In the genomic region with DNA sequence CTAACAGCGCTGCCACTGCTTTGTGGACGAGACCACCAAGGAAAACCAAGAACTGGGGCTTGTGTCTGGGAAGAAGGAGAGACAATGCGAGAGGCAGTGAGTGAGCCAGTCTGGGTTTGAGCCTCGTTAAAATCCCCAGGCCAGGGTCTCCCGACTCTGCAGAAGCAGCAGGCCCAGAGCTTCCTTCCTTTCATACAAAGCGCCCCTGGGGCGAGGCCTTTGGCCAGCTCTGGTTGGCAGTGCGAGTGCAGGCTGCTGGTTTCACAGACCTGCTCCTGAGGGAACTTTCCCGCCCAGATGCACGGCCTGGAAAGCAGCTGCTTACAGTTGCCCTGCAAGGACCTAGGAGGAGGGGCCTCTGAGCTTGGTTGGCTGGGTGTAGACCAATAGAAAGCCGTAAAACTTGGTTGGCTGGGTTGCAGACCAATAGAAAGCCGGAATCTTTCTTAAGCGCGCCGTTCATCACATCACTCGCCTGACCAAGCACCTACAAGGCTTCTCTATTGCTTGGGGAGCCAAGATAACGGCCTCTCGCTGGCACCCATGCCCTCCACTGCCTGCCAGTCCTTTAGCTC, we compare ENCODE assay signal across 8 mouse cellular contexts. TPM values are rescaled to one million over a fixed set of nuclear protein-coding genes. Genes with fewer than 3 reads are reported as not detected.
DNase-seq lines count a peak whose midpoint lies in the region; ATAC-seq lines count a peak whose summit lies in the region.

No protein-coding gene starts in this region.

- WGBS in embryonic facial prominence, embryonic 10.5 days, result 5% methylated on average over 18 of the region's 18 CpGs
- 5% methylated on average over 18 of the region's 18 CpGs for WGBS in intestine, embryonic 15.5 days

- H3K27ac ChIP-seq in embryonic facial prominence, embryonic 10.5 days (replicated peaks), result peak overlapping the region; percentile 95
- H3K27ac ChIP-seq in intestine, embryonic 15.5 days, result peak overlapping the region; percentile 45; the same call in 1 of the 2 replicates

- peak overlapping the region; percentile 44 for H3K4me3 ChIP-seq in embryonic facial prominence, embryonic 10.5 days
- H3K4me3 ChIP-seq in intestine, embryonic 15.5 days (replicated peaks), result peak overlapping the region; percentile 21

- peak overlapping the region; percentile 65 for H3K4me2 ChIP-seq in intestine, embryonic 15.5 days (replicated peaks)

- H3K9ac ChIP-seq in intestine, embryonic 15.5 days, result peak overlapping the region; percentile 36

- H3K27me3 ChIP-seq in embryonic facial prominence, embryonic 10.5 days (replicated peaks; ENCODE audit: low read depth, poor library complexity, severe bottlenecking), result no peaks in the 10 kb centered on the region
- H3K27me3 ChIP-seq in intestine, embryonic 15.5 days (replicated peaks), result peaks cover 2% of the 10 kb centered on the region

- peaks cover 94% of the 10 kb centered on the region for H3K36me3 ChIP-seq in embryonic facial prominence, embryonic 10.5 days (replicated peaks)
- no peaks in the 10 kb centered on the region for H3K36me3 ChIP-seq in intestine, embryonic 15.5 days

- intact Hi-C loops in left cerebral cortex, postnatal 10 days (cut with DNase I), result no loop called here

- no peaks in the 10 kb centered on the region for H3K9me3 ChIP-seq in embryonic facial prominence, embryonic 10.5 days
- no peaks in the 10 kb centered on the region for H3K9me3 ChIP-seq in intestine, embryonic 15.5 days

- peaks cover 62% of the 10 kb centered on the region for H3K4me1 ChIP-seq in embryonic facial prominence, embryonic 10.5 days
- H3K4me1 ChIP-seq in intestine, embryonic 15.5 days (replicated peaks), result peaks cover 21% of the 10 kb centered on the region

- peak; percentile 55 for DNase-seq in adrenal gland, adult 8-10 months
- DNase-seq in embryonic facial prominence, embryonic 10.5 days (ENCODE audit: low spot score), result peak; percentile 91
- DNase-seq in gastrocnemius, postnatal 4 days (ENCODE audit: low spot score in 2 of 2), result peak; percentile 46 to 82
- peak; percentile 88 for DNase-seq in left cerebral cortex, postnatal 10 days (ENCODE audit: extremely low spot score in 1 of 2, low spot score in 2 of 2)
- peak; percentile 64 for DNase-seq in right cerebral cortex, postnatal 25 days
- DNase-seq in yolk sac, embryonic 10.5 days (ENCODE audit: low spot score), result peak; percentile 90

- peak; percentile 97 for ATAC-seq in intestine, embryonic 15.5 days
- peak; percentile 93 for ATAC-seq in megakaryocyte-erythroid progenitor cell, adult 5-6 weeks (replicated peaks; ENCODE audit: low FRiP score, low TSS enrichment, poor library complexity, severe bottlenecking)

RNA-seq across cellular contexts. Expression of gene Col2a1, which starts 11.7 kb away (rescaled TPM):
- total RNA-seq in adrenal gland, adult 8-10 months (2022), result under 1 TPM in 1 of 4 experiments, not detected in 3; 0.28 TPM
- 271 and 282 TPM in 2 replicates for polyA plus RNA-seq in embryonic facial prominence, embryonic 10.5 days (2016; fragmentation: Nextera tagmentation; extraction: Ambion mirVana)
- 10 to 100 TPM; 20.0 to 36.3 TPM for total RNA-seq in gastrocnemius, postnatal 4 days (2021)
- 2.0 and 2.7 TPM in 2 replicates for polyA plus RNA-seq in intestine, embryonic 15.5 days (2015; fragmentation: Nextera tagmentation; extraction: Ambion mirVana)
- total RNA-seq in left cerebral cortex, postnatal 10 days (2021), result 1 to 10 TPM in 1 of 2 experiments, under 1 TPM in 1; 0.63 to 1.1 TPM
- total RNA-seq in megakaryocyte-erythroid progenitor cell, adult 5-6 weeks (2014; fragmentation: Nextera tagmentation), result not detected in 2 replicates
- total RNA-seq in megakaryocyte-erythroid progenitor cell, adult 5-6 weeks (2017), result not detected in 2 replicates

RNA-seq across cellular contexts. Expression of gene Tmem106c, which starts 28.8 kb away (rescaled TPM):
- 10 to 100 TPM; 69.3 to 87.1 (median 77.0) TPM for total RNA-seq in adrenal gland, adult 8-10 months (2022)
- 36.0 and 38.1 TPM in 2 replicates for polyA plus RNA-seq in embryonic facial prominence, embryonic 10.5 days (2016; fragmentation: Nextera tagmentation; extraction: Ambion mirVana)
- total RNA-seq in gastrocnemius, postnatal 4 days (2021), result 10 to 100 TPM; 22.6 to 23.0 TPM
- 39.3 and 44.4 TPM in 2 replicates for polyA plus RNA-seq in intestine, embryonic 15.5 days (2015; fragmentation: Nextera tagmentation; extraction: Ambion mirVana)
- 10 to 100 TPM; 13.0 to 17.2 TPM for total RNA-seq in left cerebral cortex, postnatal 10 days (2021)
- 20.9 and 35.9 TPM in 2 replicates for total RNA-seq in megakaryocyte-erythroid progenitor cell, adult 5-6 weeks (2014; fragmentation: Nextera tagmentation)
- 13.1 and 18.7 TPM in 2 replicates for total RNA-seq in megakaryocyte-erythroid progenitor cell, adult 5-6 weeks (2017)

Comparison
In these comparisons a context has a peak if more than half of its experiments do, and no peak if none do; other contexts are left out.
1. Peak in every context shown above with its lines: DNase-seq, ATAC-seq, H3K4me3 ChIP-seq and H3K27ac ChIP-seq.
2. RNA of gene Col2a1, which starts 11.7 kb away (total RNA-seq): 20.0 to 36.3 TPM in gastrocnemius, postnatal 4 days; 0.63 to 1.1 TPM in left cerebral cortex, postnatal 10 days, 0.28 TPM in adrenal gland, adult 8-10 months and not detected in megakaryocyte-erythroid progenitor cell, adult 5-6 weeks; every median in the first group is over 10 times any median in the second.